Mouse (Mus musculus): ENCODE measurements around the gene 9130213A22Rik. TPM values are rescaled to one million over a fixed set of nuclear protein-coding genes. Genes with fewer than 3 reads are reported as not detected.

The 9130213A22Rik gene
- total and polyA plus RNA-seq, 3 experiments, result 0.08 to 0.26 TPM; not detected in 1

- H3K4me1 ChIP-seq (ENCODE audit: control insufficient read depth in 1 of 2, insufficient read depth in 2 of 2, low read length in 2 of 2), result peaks cover 0 to 12% of the 10 kb centered on the region in 2 experiments; a peak in 2 of 4 replicates
- H3K36me3 ChIP-seq (ENCODE audit: control insufficient read depth in 1 of 2, insufficient read depth in 2 of 2, low read length in 2 of 2), result peaks cover 0 to 5% of the 10 kb centered on the region in 2 experiments; a peak in 2 of 4 replicates
- no peaks in the 10 kb centered on the region for H3K27me3 ChIP-seq (ENCODE audit: control insufficient read depth in 1 of 2, insufficient read depth in 2 of 2, low read length in 2 of 2)
Observed at GRCm38 (mm10) chr11:69108223-69108622, 14.2 kb downstream of the 9130213A22Rik start.

GRCm38 (mm10) chr11:69107676-69108075, 14.7 kb downstream of the 9130213A22Rik start:
- Histone ChIP-seq H3K79me2 (ENCODE audit: control insufficient read depth, insufficient read depth, low read length, poor library complexity) (no peaks in the 10 kb centered on the region), H3K36me3 (ENCODE audit: control insufficient read depth in 1 of 2, insufficient read depth in 2 of 2, low read length in 2 of 2) (peaks cover 0 to 5% of the 10 kb centered on the region in 2 experiments; a peak in 2 of 4 replicates), H3K9ac (ENCODE audit: control insufficient read depth, low read depth, low read length, poor library complexity, severe bottlenecking) (no peak overlapping the region), H3K9me3 (replicated peaks; ENCODE audit: insufficient read depth, low read length) (no peaks in the 10 kb centered on the region), H3K4me1 (ENCODE audit: control insufficient read depth in 1 of 2, insufficient read depth in 2 of 2, low read length in 2 of 2) (peaks cover 0 to 12% of the 10 kb centered on the region in 2 experiments; a peak in 2 of 4 replicates), H3K27ac (ENCODE audit: control insufficient read depth, low read depth, low read length) (no peak overlapping the region), H3K4me3 (ENCODE audit: control insufficient read depth in 1 of 2, insufficient read depth in 1 of 2, low read depth in 2 of 2, low read length in 2 of 2) (no peak overlapping the region), H3K27me3 (ENCODE audit: control insufficient read depth in 1 of 2, insufficient read depth in 2 of 2, low read length in 2 of 2) (no peaks in the 10 kb centered on the region)
- no peak for DNase-seq (ENCODE audit: low read depth, low spot score)
- TF ChIP-seq HCFC1 (IDR thresholded peaks at IDR 0.05; ENCODE audit: low read depth, low read length) (no peak), MEF2A (IDR thresholded peaks at IDR 0.05; ENCODE audit: extremely low read depth, insufficient replicate concordance, low read depth, low read length, poor library complexity, severe bottlenecking) (no peak), USF2 (IDR thresholded peaks at IDR 0.05; ENCODE audit: borderline replicate concordance in 1 of 2, insufficient read depth in 1 of 2, low read depth in 1 of 2, low read length in 2 of 2) (no peak), JUND (IDR thresholded peaks at IDR 0.05; ENCODE audit: low read depth, low read length) (no peak), GABPA (IDR thresholded peaks at IDR 0.05; ENCODE audit: low read depth, low read length) (no peak), MAZ (IDR thresholded peaks at IDR 0.05; ENCODE audit: low read depth, low read length) (no peak), SIN3A (IDR thresholded peaks at IDR 0.05; ENCODE audit: low read length) (no peak), SMC3 (IDR thresholded peaks at IDR 0.05; ENCODE audit: low read depth, low read length) (no peak), ETS1 (IDR thresholded peaks at IDR 0.05; ENCODE audit: low read depth, low read length) (no peak), MYC (IDR thresholded peaks at IDR 0.05; ENCODE audit: low read depth, low read length) (no peak), CTCF (IDR thresholded peaks at IDR 0.05 in 2 of 3, conservative IDR thresholded peaks at IDR 0.05 in 1 of 3; ENCODE audit: control insufficient read depth in 1 of 3, insufficient read depth in 1 of 3, low read depth in 2 of 3, low read length in 3 of 3, poor library complexity in 1 of 3, severe bottlenecking in 1 of 3) (no peak), NELFE (IDR thresholded peaks at IDR 0.05; ENCODE audit: low read depth, low read length) (no peak), TCF12 (IDR thresholded peaks at IDR 0.05; ENCODE audit: low read depth, low read length) (no peak), USF1 (IDR thresholded peaks at IDR 0.05; ENCODE audit: low read depth, low read length) (no peak), POLR2AphosphoS2 (IDR thresholded peaks at IDR 0.05; ENCODE audit: low read length) (no peak), MYB (IDR thresholded peaks at IDR 0.05; ENCODE audit: low read depth, low read length) (no peak), ELF1 (IDR thresholded peaks at IDR 0.05; ENCODE audit: low read depth, low read length) (no peak), CHD2 (IDR thresholded peaks at IDR 0.05; ENCODE audit: low read length) (no peak), RAD21 (IDR thresholded peaks at IDR 0.05; ENCODE audit: low read depth, low read length) (no peak)

More at GRCm38 (mm10) chr11:69108223-69108622, 14.2 kb downstream of the 9130213A22Rik start:
- Histone ChIP-seq H3K27ac (ENCODE audit: control insufficient read depth, low read depth, low read length) (no peak overlapping the region), H3K9ac (ENCODE audit: control insufficient read depth, low read depth, low read length, poor library complexity, severe bottlenecking) (no peak overlapping the region), H3K4me3 (ENCODE audit: control insufficient read depth in 1 of 2, insufficient read depth in 1 of 2, low read depth in 2 of 2, low read length in 2 of 2) (no peak overlapping the region), H3K9me3 (replicated peaks; ENCODE audit: insufficient read depth, low read length) (no peaks in the 10 kb centered on the region), H3K79me2 (ENCODE audit: control insufficient read depth, insufficient read depth, low read length, poor library complexity) (no peaks in the 10 kb centered on the region)
- TF ChIP-seq POLR2AphosphoS5 (IDR thresholded peaks at IDR 0.05; ENCODE audit: borderline replicate concordance, low read depth, low read length) (no peak), KAT2A (conservative IDR thresholded peaks at IDR 0.05; ENCODE audit: low read depth, low read length) (no peak), MYC (IDR thresholded peaks at IDR 0.05; ENCODE audit: low read depth, low read length) (no peak)
- DNase-seq (ENCODE audit: low read depth, low spot score), result no peak

All from MEL (cell line).